Mouse (Mus musculus) liver, adult 2 months (tissue): ENCODE measurements around the gene Helz2. TPM values are rescaled to one million over a fixed set of nuclear protein-coding genes. Genes with fewer than 3 reads are reported as not detected.

Experiments used
- DNase-seq: peaks from one replicate; pipeline ENCODE4 v3.0.0-alpha.2; 2011; ENCODE audit warnings: low read depth, low spot score; ENCODE audit errors: extremely low read depth
- H3K27ac ChIP-seq: fragments of 200-500 bp; replicated peaks from 2 replicates; pipeline ENCODE4 v1.5.1; 2012; ENCODE audit warnings: low read depth, mild to moderate bottlenecking, control low read depth, inconsistent platforms, low read length; ENCODE audit not compliant: insufficient read depth
- H3K27me3 ChIP-seq: fragments of 200-500 bp; 2 replicates; pipeline ENCODE4 v1.6.1; 2012; ENCODE audit warnings: mild to moderate bottlenecking, moderate library complexity, low read length, inconsistent platforms; ENCODE audit not compliant: control insufficient read depth, insufficient read depth
- H3K36me3 ChIP-seq: fragments of 200-500 bp; 2 replicates; pipeline ENCODE4 v1.6.1; 2012; ENCODE audit warnings: low read length, inconsistent platforms; ENCODE audit not compliant: control insufficient read depth, insufficient read depth
- H3K4me1 ChIP-seq: fragments of 200-500 bp; 2 replicates; pipeline ENCODE4 v1.6.1; 2011; ENCODE audit warnings: low read length; ENCODE audit not compliant: control insufficient read depth, insufficient read depth
- H3K4me3 ChIP-seq: fragments of 200-500 bp; 2 replicates; pipeline ENCODE4 v1.5.1; 2011; ENCODE audit warnings: low read depth, mild to moderate bottlenecking, control low read depth, low read length, moderate library complexity; ENCODE audit not compliant: insufficient read depth
- H3K79me2 ChIP-seq: fragments of 200-500 bp; 2 replicates; pipeline ENCODE4 v1.6.1; 2012; ENCODE audit warnings: inconsistent platforms, mild to moderate bottlenecking, low read length, moderate library complexity; ENCODE audit not compliant: control insufficient read depth, insufficient read depth
- H3K9ac ChIP-seq: fragments of 200-500 bp; 2 replicates; pipeline ENCODE4 v1.6.1; 2012; ENCODE audit warnings: low read depth, mild to moderate bottlenecking, control low read depth, inconsistent platforms, low read length
- CTCF ChIP-seq: fragments of 200-500 bp; IDR thresholded peaks from 2 replicates; pipeline ENCODE4 v1.5.1; 2011; ENCODE audit warnings: low read depth, low read length, control low read depth
- POLR2A ChIP-seq: fragments of 200-500 bp; IDR thresholded peaks from 2 replicates; pipeline ENCODE4 v1.6.1; 2011; ENCODE audit warnings: low read length, control low read depth; ENCODE audit not compliant: insufficient read depth; ENCODE audit errors: extremely low read depth
- WGBS: fragments of 180-500 bp; shearing (Covaris S2); methylation state at CpG from one replicate; pipeline ENCODE4 v1.1.7; 2018; 5-methylcytosine and 5-hydroxymethylcytosine counted together
- polyA plus RNA-seq: library from polyadenylated mRNA; depleted of rRNA; stranded (reverse); fragments of >200 nt; gene quantifications from 2 replicates; pipeline ENCODE4 v1.2.3, GENCODE M21; 2012; rRNA removed
- total RNA-seq: library from RNA; depleted of rRNA; stranded (reverse); fragments of >200 nt; gene quantifications from 2 replicates; pipeline ENCODE4 v1.2.3, GENCODE M21; 2014; rRNA removed

The Helz2 gene
- total and polyA plus RNA-seq, 2 experiments, result 20.3 to 65.9 TPM

- TF ChIP-seq CTCF, result no peak
- no peak for TF ChIP-seq POLR2A
- H3K4me1 ChIP-seq, result no peaks in the 10 kb centered on the region
- no peak overlapping the region for H3K9ac ChIP-seq
- 84% methylated on average over 5 of the region's 5 CpGs for WGBS
- no peak overlapping the region for H3K4me3 ChIP-seq
- no peaks in the 10 kb centered on the region for H3K27me3 ChIP-seq
- H3K36me3 ChIP-seq, result no peaks in the 10 kb centered on the region
- H3K79me2 ChIP-seq, result no peaks in the 10 kb centered on the region
- H3K27ac ChIP-seq, result no peak overlapping the region
- no peak for DNase-seq
Observed at GRCm38 (mm10) chr2:181178471-181178870, 63.4 kb downstream of the Helz2 start.

- WGBS, result 70% methylated on average over 3 of the region's 3 CpGs
Observed at GRCm38 (mm10) chr2:181178015-181178414, 63.8 kb downstream of the Helz2 start.

More at GRCm38 (mm10) chr2:181178015-181178414, 63.8 kb downstream of the Helz2 start:
- no peak for TF ChIP-seq POLR2A
- no peak for TF ChIP-seq CTCF
- Histone ChIP-seq H3K36me3 (no peaks in the 10 kb centered on the region), H3K4me1 (no peaks in the 10 kb centered on the region), H3K27ac (no peak overlapping the region), H3K9ac (no peak overlapping the region), H3K79me2 (no peaks in the 10 kb centered on the region), H3K27me3 (no peaks in the 10 kb centered on the region), H3K4me3 (no peak overlapping the region)
- DNase-seq, result no peak

Other genes starting within 250 kb of the Helz2 start
- gene Chrna4, start 198.5 kb downstream of the Helz2 start, total RNA-seq, result 0.54 and 1.6 TPM in 2 replicates
- 2.2 and 7.6 TPM in 2 replicates for gene Chrna4, start 198.5 kb downstream of the Helz2 start, polyA plus RNA-seq
- 0.07 TPM in 1 of 2 replicates, not detected in the other for gene Kcnq2, start 106.7 kb downstream of the Helz2 start, total RNA-seq
- not detected in 2 replicates for gene Kcnq2, start 106.7 kb downstream of the Helz2 start, polyA plus RNA-seq
- gene Eef1a2, start 85.0 kb downstream of the Helz2 start, total RNA-seq, result 0.34 and 0.74 TPM in 2 replicates
- gene Eef1a2, start 85.0 kb downstream of the Helz2 start, polyA plus RNA-seq, result not detected in 2 replicates
- gene Ppdpf, start 54.8 kb downstream of the Helz2 start, total RNA-seq, result 44.4 and 48.4 TPM in 2 replicates
- gene Ppdpf, start 54.8 kb downstream of the Helz2 start, polyA plus RNA-seq, result 181 and 217 TPM in 2 replicates
- 1.1 and 2.5 TPM in 2 replicates for gene Ptk6, start 39.2 kb downstream of the Helz2 start, total RNA-seq
- gene Ptk6, start 39.2 kb downstream of the Helz2 start, polyA plus RNA-seq, result 0.81 and 0.83 TPM in 2 replicates
- gene Srms, start 28.8 kb downstream of the Helz2 start, total RNA-seq, result 0.28 and 0.54 TPM in 2 replicates
- gene Srms, start 28.8 kb downstream of the Helz2 start, polyA plus RNA-seq, result 1.3 and 1.7 TPM in 2 replicates
- not detected in 2 replicates for gene Fndc11, start 22.0 kb downstream of the Helz2 start, total RNA-seq
- 0.10 and 0.12 TPM in 2 replicates for gene Fndc11, start 22.0 kb downstream of the Helz2 start, polyA plus RNA-seq
- 7.4 and 8.8 TPM in 2 replicates for gene Gmeb2, start 46.0 kb upstream of the Helz2 start, total RNA-seq
- 10.7 and 16.1 TPM in 2 replicates for gene Gmeb2, start 46.0 kb upstream of the Helz2 start, polyA plus RNA-seq
- gene Stmn3, start 72.5 kb upstream of the Helz2 start, total RNA-seq, result 0.09 and 0.20 TPM in 2 replicates
- gene Stmn3, start 72.5 kb upstream of the Helz2 start, polyA plus RNA-seq, result 0.07 TPM in 1 of 2 replicates, not detected in the other
- gene Rtel1, start 77.7 kb upstream of the Helz2 start, total RNA-seq, result 13.5 and 13.9 TPM in 2 replicates
- gene Rtel1, start 77.7 kb upstream of the Helz2 start, polyA plus RNA-seq, result 17.5 and 17.9 TPM in 2 replicates
- 17.9 and 18.9 TPM in 2 replicates for gene Zgpat, start 122.9 kb upstream of the Helz2 start, total RNA-seq
- 18.2 and 22.5 TPM in 2 replicates for gene Zgpat, start 122.9 kb upstream of the Helz2 start, polyA plus RNA-seq
- gene Arfrp1, start 123.4 kb upstream of the Helz2 start, total RNA-seq, result 10.1 and 14.2 TPM in 2 replicates
- 11.9 and 15.0 TPM in 2 replicates for gene Arfrp1, start 123.4 kb upstream of the Helz2 start, polyA plus RNA-seq
- 9.7 and 11.3 TPM in 2 replicates for gene Lime1, start 138.1 kb upstream of the Helz2 start, total RNA-seq
- 22.2 and 36.9 TPM in 2 replicates for gene Lime1, start 138.1 kb upstream of the Helz2 start, polyA plus RNA-seq
- 5.2 and 5.3 TPM in 2 replicates for gene Zbtb46, start 217.4 kb upstream of the Helz2 start, total RNA-seq
- 2.4 and 2.8 TPM in 2 replicates for gene Zbtb46, start 217.4 kb upstream of the Helz2 start, polyA plus RNA-seq